Mouse (Mus musculus) ES-E14 (cell line): Measurements from ENCODE around the gene Crcp. TPM values are rescaled to one million over a fixed set of nuclear protein-coding genes. Genes with fewer than 3 reads are reported as not detected.

ENCODE experiments used
- DNase-seq: peaks from one replicate; pipeline ENCODE4 v3.0.0-alpha.2; 2013; ENCODE audit warnings: low read depth, low spot score
- H3K27ac ChIP-seq: 2 replicates; pipeline ENCODE4 v1.5.1; 2012; ENCODE audit warnings: low read depth, mild to moderate bottlenecking, low read length, moderate library complexity, mixed read lengths; ENCODE audit not compliant: poor library complexity, insufficient read depth, severe bottlenecking
- H3K36me3 ChIP-seq: 2 replicates; pipeline ENCODE4 v1.6.1; 2012; ENCODE audit warnings: mild to moderate bottlenecking, low read length, moderate library complexity, mixed read lengths; ENCODE audit not compliant: control insufficient read depth, poor library complexity, insufficient read depth, severe bottlenecking
- H3K4me1 ChIP-seq, 2 experiments: fragments of 150-350 bp in 1 of 2; sonication (generic) in 1 of 2; 2 replicates each; pipeline ENCODE4 v1.6.1; 2012; ENCODE audit warnings: low read length in 2 of 2, mild to moderate bottlenecking in 1 of 2, mixed read lengths in 1 of 2; ENCODE audit not compliant: control insufficient read depth in 2 of 2, insufficient read depth in 2 of 2, poor library complexity in 1 of 2
- H3K4me3 ChIP-seq, 2 experiments: fragments of 150-350 bp in 1 of 2; sonication (generic) in 1 of 2; 2 replicates each; pipeline ENCODE4 v1.5.1; 2012; ENCODE audit warnings: low read length in 2 of 2, low read depth in 1 of 2, mild to moderate bottlenecking in 1 of 2, mixed read lengths in 1 of 2; ENCODE audit not compliant: insufficient read depth in 1 of 2, poor library complexity in 1 of 2, severe bottlenecking in 1 of 2
- H3K9ac ChIP-seq: 2 replicates; pipeline ENCODE4 v1.6.1; 2012; ENCODE audit warnings: low read depth, mild to moderate bottlenecking, low read length, mixed read lengths; ENCODE audit not compliant: poor library complexity, insufficient read depth, severe bottlenecking
- H3K9me3 ChIP-seq: fragments of 150-350 bp; sonication (generic); 2 replicates; pipeline ENCODE4 v1.6.1; 2012; ENCODE audit warnings: low read depth, mild to moderate bottlenecking, low read length; ENCODE audit not compliant: control insufficient read depth, insufficient read depth
- CHD2 ChIP-seq: IDR thresholded peaks from 2 replicates; pipeline ENCODE4 v1.6.1; 2014; ENCODE audit warnings: mild to moderate bottlenecking, low read depth, low read length, inconsistent platforms
- HCFC1 ChIP-seq: IDR thresholded peaks from 2 replicates; pipeline ENCODE4 v1.6.1; 2012; ENCODE audit warnings: low read length, inconsistent platforms, borderline replicate concordance; ENCODE audit not compliant: insufficient read depth
- MAFK ChIP-seq: IDR thresholded peaks from 2 replicates; pipeline ENCODE4 v1.6.1; 2014; ENCODE audit warnings: mild to moderate bottlenecking, low read depth, low read length, inconsistent platforms; ENCODE audit not compliant: insufficient read depth
- ZC3H11A ChIP-seq: IDR thresholded peaks from 2 replicates; pipeline ENCODE4 v1.6.1; 2012; ENCODE audit warnings: low read depth, mild to moderate bottlenecking, inconsistent platforms, low read length, borderline replicate concordance
- ZNF384 ChIP-seq: IDR thresholded peaks from 2 replicates; pipeline ENCODE4 v1.6.1; 2012; ENCODE audit warnings: low read depth, low read length, inconsistent platforms
- in situ Hi-C, 2 experiments: fragments of 600-800 bp; cut with MboI; formaldehyde crosslinking; loops; one replicate each; pipeline ENCODE4 v1.15.1; 2025; ENCODE audit warnings: low sequenced_read_pairs in 2 of 2, inconsistent platforms in 1 of 2; ENCODE audit not compliant: unreplicated experiment in 2 of 2
- total RNA-seq: library from RNA; depleted of rRNA; stranded (reverse); fragments of 300-350 nt; gene quantifications from 2 replicates; pipeline ENCODE4 v1.2.3, GENCODE M21; 2012

The Crcp gene
- total RNA-seq, 1 experiment, result 30.8 TPM

DNA sequence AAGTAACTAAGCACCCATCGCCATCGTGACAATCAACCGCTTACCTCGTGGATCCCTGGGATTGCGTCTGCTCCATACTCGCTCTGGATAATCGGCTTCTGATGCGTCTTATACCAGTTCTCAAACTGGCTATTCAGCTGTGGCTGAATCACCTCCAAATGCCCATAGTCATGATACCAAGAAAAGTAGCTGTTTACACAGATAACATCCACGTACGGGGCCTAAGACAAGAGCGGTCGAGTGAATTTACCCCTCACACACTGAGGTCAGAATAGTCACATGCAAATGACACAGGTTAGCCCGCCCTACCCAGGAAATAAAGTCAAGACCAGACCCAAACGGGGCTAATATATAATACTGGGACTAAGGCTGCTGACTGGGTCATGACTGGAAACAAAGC is 35.7 kb upstream of the Crcp start:
- H3K4me3 ChIP-seq, result no peak overlapping the region
- TF ChIP-seq HCFC1 (no peak), CHD2 (no peak), ZC3H11A (no peak), ZNF384 (no peak), MAFK (no peak)
- H3K36me3 ChIP-seq, result peaks cover 2% of the 10 kb centered on the region; the same call in 1 of the 2 replicates
- no peak for DNase-seq
- H3K9ac ChIP-seq, result no peak overlapping the region
- H3K27ac ChIP-seq, result no peak overlapping the region
- H3K9me3 ChIP-seq, result no peaks in the 10 kb centered on the region
- in situ Hi-C loops, result no loop called here
- peaks cover 2 to 15% of the 10 kb centered on the region in 2 experiments; a peak in 3 of 4 replicates for H3K4me1 ChIP-seq

DNA sequence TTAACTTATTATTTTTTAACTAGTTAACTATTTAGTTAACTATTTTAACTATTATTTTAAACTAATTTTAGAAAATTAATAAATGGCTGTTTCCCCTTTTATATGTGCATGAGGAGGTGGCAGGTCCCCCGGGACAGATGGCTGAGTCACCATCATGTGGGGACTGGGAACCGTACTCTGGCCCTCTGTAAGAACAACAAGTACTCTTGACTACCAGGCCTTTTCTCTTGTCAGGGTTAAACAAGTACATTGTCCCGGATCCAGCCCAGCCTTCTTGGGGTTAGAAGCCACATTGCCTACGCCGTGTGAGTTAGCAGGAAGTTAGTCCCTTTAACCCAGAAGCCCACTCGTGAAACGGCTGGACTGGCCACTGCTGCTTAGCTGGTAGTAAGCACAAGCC is 34.1 kb upstream of the Crcp start:
- TF ChIP-seq MAFK (no peak), ZC3H11A (no peak), ZNF384 (no peak), HCFC1 (no peak), CHD2 (no peak)
- no peaks in the 10 kb centered on the region for H3K9me3 ChIP-seq
- DNase-seq, result no peak
- H3K4me1 ChIP-seq, result peaks cover 0 to 12% of the 10 kb centered on the region in 2 experiments; a peak in 1 of 4 replicates
- H3K9ac ChIP-seq, result no peak overlapping the region
- no peak overlapping the region for H3K4me3 ChIP-seq
- no peaks in the 10 kb centered on the region; the same call in 1 of the 2 replicates for H3K36me3 ChIP-seq
- in situ Hi-C loops, result no loop called here
- H3K27ac ChIP-seq, result no peak overlapping the region

DNA sequence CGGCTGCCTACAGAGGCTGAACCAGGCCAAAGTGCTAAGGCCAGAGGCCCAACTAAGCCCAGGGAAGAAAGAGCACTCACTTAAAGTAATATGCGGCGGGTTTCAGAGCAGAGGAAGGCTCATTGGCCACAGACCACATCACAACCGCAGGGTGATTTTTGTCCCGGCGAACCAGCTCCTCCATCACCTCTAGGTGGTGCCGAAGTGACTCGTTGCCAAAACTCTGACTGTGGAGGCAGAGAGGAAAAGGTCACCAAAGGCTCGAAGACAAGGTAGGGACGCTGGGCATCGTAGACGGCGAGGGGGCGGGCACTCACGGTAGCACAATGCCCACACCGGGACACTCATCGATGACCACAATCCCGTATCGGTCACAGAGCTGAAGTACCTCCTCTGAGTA is 31.4 kb upstream of the Crcp start:
- no peaks in the 10 kb centered on the region; the same call in 1 of the 2 replicates for H3K36me3 ChIP-seq
- in situ Hi-C loops, result no loop called here
- H3K4me1 ChIP-seq, result peaks cover 0 to 19% of the 10 kb centered on the region in 2 experiments; a peak in 1 of 4 replicates
- TF ChIP-seq MAFK (no peak), ZC3H11A (no peak), HCFC1 (no peak), ZNF384 (no peak), CHD2 (no peak)
- H3K9ac ChIP-seq, result peak overlapping the region; percentile 38
- DNase-seq, result no peak
- no peak overlapping the region for H3K27ac ChIP-seq
- H3K9me3 ChIP-seq, result no peaks in the 10 kb centered on the region
- H3K4me3 ChIP-seq, result no peak overlapping the region

DNA sequence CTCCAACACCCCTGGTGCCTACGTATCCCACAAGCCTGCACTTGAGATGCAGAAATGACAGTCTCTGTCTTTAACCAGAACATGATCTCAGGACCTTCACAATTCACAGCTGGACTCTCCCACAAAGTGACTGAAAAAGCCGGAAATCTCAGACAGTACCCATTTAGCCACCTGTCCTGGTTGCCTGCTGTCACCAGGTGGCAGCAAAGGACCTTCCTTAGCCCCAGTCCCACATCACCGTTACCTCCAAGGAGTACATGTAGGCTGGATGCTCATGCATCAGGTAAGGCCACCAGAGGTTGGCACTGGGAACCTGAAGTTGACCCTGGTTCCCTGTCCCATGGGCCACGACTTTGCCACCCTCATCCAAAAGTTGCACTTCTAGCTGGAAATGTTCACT is 30.0 kb upstream of the Crcp start:
- no peak overlapping the region for H3K9ac ChIP-seq
- H3K9me3 ChIP-seq, result no peaks in the 10 kb centered on the region
- peak; percentile 48 for DNase-seq
- H3K4me3 ChIP-seq, result no peak overlapping the region
- no peak overlapping the region for H3K27ac ChIP-seq
- in situ Hi-C loops, result no loop called here
- TF ChIP-seq HCFC1, result no peak
- 0 out of 2 replicates have a peak, but pooled peaks have one; percentile 13 for TF ChIP-seq ZC3H11A
- TF ChIP-seq ZNF384, result no peak
- H3K4me1 ChIP-seq, result peaks cover 3 to 21% of the 10 kb centered on the region in 2 experiments; a peak in 3 of 4 replicates
- no peaks in the 10 kb centered on the region; the same call in 1 of the 2 replicates for H3K36me3 ChIP-seq

DNA sequence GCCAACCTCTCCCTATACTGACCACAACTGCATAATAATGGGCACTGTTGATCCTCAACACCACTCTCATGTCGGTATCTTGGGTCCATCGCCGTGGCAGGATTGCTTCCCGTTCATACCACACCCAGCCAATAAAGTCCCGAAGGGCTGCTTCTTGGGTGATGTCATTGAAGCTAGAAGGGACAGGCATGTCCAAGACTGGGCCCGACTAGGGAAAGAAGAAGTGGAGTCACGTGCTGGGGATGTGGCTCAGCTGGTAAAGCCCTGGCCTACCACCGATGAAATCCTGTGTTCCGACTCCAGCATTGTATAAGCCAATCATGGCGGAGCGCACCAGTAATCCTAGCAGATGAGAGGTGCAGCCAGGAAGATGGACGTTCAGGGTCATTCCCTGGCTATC is 28.4 kb upstream of the Crcp start:
- Histone ChIP-seq H3K36me3 (no peaks in the 10 kb centered on the region; the same call in 1 of the 2 replicates), H3K9me3 (no peaks in the 10 kb centered on the region), H3K9ac (no peak overlapping the region), H3K27ac (no peak overlapping the region), H3K4me1 (peaks cover 3 to 19% of the 10 kb centered on the region in 2 experiments; a peak in 3 of 4 replicates), H3K4me3 (no peak overlapping the region)
- in situ Hi-C loops, result no loop called here
- TF ChIP-seq MAFK, result no peak
- no peak for TF ChIP-seq CHD2
- TF ChIP-seq ZC3H11A, result no peak
- TF ChIP-seq HCFC1, result no peak
- no peak for TF ChIP-seq ZNF384
- no peak for DNase-seq
